Mouse (Mus musculus) midbrain, embryonic 10.5 days (tissue): ENCODE results near the gene Plekha1. TPM values are rescaled to one million over a fixed set of nuclear protein-coding genes. Genes with fewer than 3 reads are reported as not detected.
A peak's percentile ranks its signal among the peaks of the same experiment; 100 is the strongest.

Experiments
- DNase-seq: peaks from one replicate; pipeline ENCODE4 v3.0.0-alpha.2; 2017; ENCODE audit warnings: low spot score
- H3K27ac ChIP-seq: fragments of 300-500 bp; sonication (generic); replicated peaks from 2 replicates; pipeline ENCODE4 v1.5.1; 2016; ENCODE audit warnings: mild to moderate bottlenecking
- H3K27me3 ChIP-seq: fragments of 300-500 bp; sonication (generic); 2 replicates; pipeline ENCODE4 v1.6.1; 2016; ENCODE audit warnings: low read depth, mild to moderate bottlenecking; ENCODE audit not compliant: poor library complexity, severe bottlenecking
- H3K36me3 ChIP-seq: fragments of 300-500 bp; sonication (generic); 2 replicates; pipeline ENCODE4 v1.6.1; 2016; ENCODE audit warnings: mild to moderate bottlenecking, moderate library complexity
- H3K4me1 ChIP-seq: fragments of 300-500 bp; sonication (generic); 2 replicates; pipeline ENCODE4 v1.6.1; 2016
- H3K4me3 ChIP-seq: fragments of 300-500 bp; sonication (generic); 2 replicates; pipeline ENCODE4 v1.5.1; 2016; ENCODE audit warnings: mild to moderate bottlenecking, moderate library complexity
- H3K9me3 ChIP-seq: fragments of 300-500 bp; sonication (generic); replicated peaks from 2 replicates; pipeline ENCODE4 v1.6.1; 2016; ENCODE audit warnings: mild to moderate bottlenecking
- WGBS: fragments of 180-500 bp; shearing (Covaris S2); methylation state at CpG from one replicate; pipeline ENCODE4 v1.1.7; 2016; 5-methylcytosine and 5-hydroxymethylcytosine counted together
- polyA plus RNA-seq: library from polyadenylated mRNA; unstranded; fragments of >200 nt; fragmentation: Nextera tagmentation; extraction: Ambion mirVana; gene quantifications from 2 replicates; pipeline ENCODE4 v1.2.1, GENCODE M21; 2016

Gene Plekha1
- polyA plus RNA-seq, 1 experiment from 2014 or later, result 50.9 TPM

- H3K4me1 ChIP-seq, result no peaks in the 10 kb centered on the region
- H3K4me3 ChIP-seq, result no peak overlapping the region
- DNase-seq, result no peak
- no peak overlapping the region for H3K27ac ChIP-seq
- 95% methylated on average over 1 of the region's 1 CpGs for WGBS
- no peaks in the 10 kb centered on the region for H3K27me3 ChIP-seq
- no peaks in the 10 kb centered on the region for H3K9me3 ChIP-seq
- peaks cover 72% of the 10 kb centered on the region for H3K36me3 ChIP-seq
Observed at GRCm38 (mm10) chr7:130902929-130903328, 37.4 kb downstream of the Plekha1 start.

GRCm38 (mm10) chr7:130903505-130904074 lies 38.0 kb downstream of the Plekha1 start:
- Histone ChIP-seq H3K27me3 (no peaks in the 10 kb centered on the region), H3K9me3 (no peaks in the 10 kb centered on the region), H3K27ac (no peak overlapping the region), H3K36me3 (peaks cover 73% of the 10 kb centered on the region), H3K4me1 (no peaks in the 10 kb centered on the region), H3K4me3 (no peak overlapping the region)
- 92% methylated on average over 16 of the region's 16 CpGs for WGBS
- no peak for DNase-seq

GRCm38 (mm10) chr7:130904571-130905365 lies 39.2 kb downstream of the Plekha1 start:
- Histone ChIP-seq H3K27me3 (no peaks in the 10 kb centered on the region), H3K4me1 (no peaks in the 10 kb centered on the region), H3K9me3 (no peaks in the 10 kb centered on the region), H3K27ac (no peak overlapping the region), H3K4me3 (no peak overlapping the region), H3K36me3 (peaks cover 75% of the 10 kb centered on the region)
- DNase-seq, result no peak
- 92% methylated on average over 13 of the region's 13 CpGs for WGBS

- H3K36me3 ChIP-seq, result peaks cover 65% of the 10 kb centered on the region
- DNase-seq, result no peak
- WGBS, result 93% methylated on average over 14 of the region's 14 CpGs
- H3K27me3 ChIP-seq, result no peaks in the 10 kb centered on the region
- H3K27ac ChIP-seq, result no peak overlapping the region
- no peak overlapping the region for H3K4me3 ChIP-seq
- H3K9me3 ChIP-seq, result no peaks in the 10 kb centered on the region
- H3K4me1 ChIP-seq, result no peaks in the 10 kb centered on the region
Observed at GRCm38 (mm10) chr7:130910841-130911240, 45.3 kb downstream of the Plekha1 start.

- H3K36me3 ChIP-seq, result peaks cover 36% of the 10 kb centered on the region
- no peak for DNase-seq
- no peaks in the 10 kb centered on the region for H3K27me3 ChIP-seq
- no peaks in the 10 kb centered on the region for H3K4me1 ChIP-seq
- H3K9me3 ChIP-seq, result no peaks in the 10 kb centered on the region
- H3K27ac ChIP-seq, result no peak overlapping the region
- no peak overlapping the region for H3K4me3 ChIP-seq
- 70% methylated on average over 5 of the region's 5 CpGs for WGBS
Observed at GRCm38 (mm10) chr7:130914693-130915363, 49.3 kb downstream of the Plekha1 start.

GRCm38 (mm10) chr7:130918260-130918659 lies 52.7 kb downstream of the Plekha1 start:
- DNase-seq, result no peak
- H3K4me3 ChIP-seq, result no peak overlapping the region

GRCm38 (mm10) chr7:130922981-130923731 lies 57.6 kb downstream of the Plekha1 start:
- H3K27me3 ChIP-seq, result no peaks in the 10 kb centered on the region
- no peak for DNase-seq
- no peak overlapping the region for H3K4me3 ChIP-seq
- WGBS, result 77% methylated on average over 13 of the region's 13 CpGs
- H3K27ac ChIP-seq, result no peak overlapping the region
- no peaks in the 10 kb centered on the region for H3K9me3 ChIP-seq
- H3K36me3 ChIP-seq, result no peaks in the 10 kb centered on the region
- no peaks in the 10 kb centered on the region for H3K4me1 ChIP-seq

More at GRCm38 (mm10) chr7:130918260-130918659, 52.7 kb downstream of the Plekha1 start:
- Histone ChIP-seq H3K27ac (no peak overlapping the region), H3K9me3 (no peaks in the 10 kb centered on the region), H3K4me1 (no peaks in the 10 kb centered on the region), H3K27me3 (no peaks in the 10 kb centered on the region), H3K36me3 (peaks cover 12% of the 10 kb centered on the region)
- WGBS, result 71% methylated on average over 2 of the region's 2 CpGs

- DNase-seq, result no peak
- H3K4me3 ChIP-seq, result no peak overlapping the region
- 67% methylated on average over 3 of the region's 3 CpGs for WGBS
- peaks cover 2% of the 10 kb centered on the region for H3K4me1 ChIP-seq
- no peaks in the 10 kb centered on the region for H3K36me3 ChIP-seq
- no peaks in the 10 kb centered on the region for H3K9me3 ChIP-seq
- no peak overlapping the region for H3K27ac ChIP-seq
- peaks cover 30% of the 10 kb centered on the region for H3K27me3 ChIP-seq
Observed at GRCm38 (mm10) chr7:130930401-130930800, 64.8 kb downstream of the Plekha1 start.

GRCm38 (mm10) chr7:130932921-130933320 lies 67.4 kb downstream of the Plekha1 start:
- 88% methylated on average over 9 of the region's 9 CpGs for WGBS
- no peak overlapping the region for H3K4me3 ChIP-seq
- H3K9me3 ChIP-seq, result no peaks in the 10 kb centered on the region
- no peaks in the 10 kb centered on the region for H3K36me3 ChIP-seq
- H3K27ac ChIP-seq, result no peak overlapping the region
- H3K4me1 ChIP-seq, result peaks cover 17% of the 10 kb centered on the region
- peaks cover 55% of the 10 kb centered on the region for H3K27me3 ChIP-seq
- no peak for DNase-seq

- Histone ChIP-seq H3K27me3 (peaks cover 72% of the 10 kb centered on the region), H3K4me3 (no peak overlapping the region), H3K4me1 (peaks cover 17% of the 10 kb centered on the region), H3K27ac (no peak overlapping the region), H3K36me3 (no peaks in the 10 kb centered on the region), H3K9me3 (no peaks in the 10 kb centered on the region)
- DNase-seq, result no peak
- WGBS, result 86% methylated on average over 4 of the region's 4 CpGs
Observed at GRCm38 (mm10) chr7:130934654-130935053, 69.1 kb downstream of the Plekha1 start.

GRCm38 (mm10) chr7:130935421-130935792 lies 69.9 kb downstream of the Plekha1 start:
- no peak overlapping the region for H3K27ac ChIP-seq
- peaks cover 17% of the 10 kb centered on the region for H3K4me1 ChIP-seq
- H3K36me3 ChIP-seq, result no peaks in the 10 kb centered on the region
- peaks cover 80% of the 10 kb centered on the region for H3K27me3 ChIP-seq
- WGBS, result 11% methylated on average over 16 of the region's 16 CpGs
- H3K9me3 ChIP-seq, result no peaks in the 10 kb centered on the region
- DNase-seq, result no peak
- peak overlapping the region; percentile 59 for H3K4me3 ChIP-seq

GRCm38 (mm10) chr7:130935793-130936471 lies 70.4 kb downstream of the Plekha1 start, which contains the start of gene Htra1:
Htra1 (plus strand) TSS chr7:130936111.
- Histone ChIP-seq H3K9me3 (no peaks in the 10 kb centered on the region), H3K4me1 (peaks cover 17% of the 10 kb centered on the region), H3K4me3 (peak within 1 kb of the TSS; percentile 59), H3K27ac (peak within 1 kb of the TSS; percentile 55; the same call in 1 of the 2 replicates), H3K27me3 (peaks cover 80% of the 10 kb centered on the region), H3K36me3 (no peaks in the 10 kb centered on the region)
- WGBS, result 1% methylated on average over 64 of the region's 70 CpGs
- DNase-seq, result peak; percentile 58
